Mouse (Mus musculus) E14TG2a.4 (cell line): ENCODE data around the gene Brf1.

Experiments used
- CTCF ChIP-seq: conservative IDR thresholded peaks from 2 replicates; pipeline ENCODE4 v1.5.1; 2014; ENCODE audit warnings: low read length
- NANOG ChIP-seq: IDR thresholded peaks from 2 replicates; pipeline ENCODE4 v1.6.1; 2014; ENCODE audit warnings: borderline replicate concordance, low read length, mixed read lengths
- POU5F1 ChIP-seq: IDR thresholded peaks from 2 replicates; pipeline ENCODE4 v1.6.1; 2014; ENCODE audit warnings: low read length, borderline replicate concordance

GRCm38 (mm10) chr12:112927265-112927664, 73.2 kb downstream of the Brf1 start:
- TF ChIP-seq CTCF (no peak), NANOG (no peak), POU5F1 (no peak)
